Mouse (Mus musculus) erythroblast, embryonic 14.5 days (primary cell): ENCODE measurements around the gene Dalrd3. TPM values are rescaled to one million over a fixed set of nuclear protein-coding genes. Genes with fewer than 3 reads are reported as not detected.

Experiments
- H3K27me3 ChIP-seq: 2 replicates; pipeline ENCODE4 v1.6.1; 2012; ENCODE audit warnings: inconsistent platforms; ENCODE audit not compliant: control insufficient read depth
- H3K36me3 ChIP-seq: 2 replicates; pipeline ENCODE4 v1.6.1; 2012; ENCODE audit warnings: mild to moderate bottlenecking, inconsistent platforms; ENCODE audit not compliant: control insufficient read depth
- H3K4me1 ChIP-seq: 2 replicates; pipeline ENCODE4 v1.6.1; 2012; ENCODE audit warnings: inconsistent platforms; ENCODE audit not compliant: control insufficient read depth
- H3K4me3 ChIP-seq: replicated peaks from 2 replicates; pipeline ENCODE3; 2012; ENCODE audit warnings: moderate library complexity, mild to moderate bottlenecking, inconsistent platforms
- H3K9me3 ChIP-seq: 2 replicates; pipeline ENCODE4 v1.6.1; 2012; ENCODE audit warnings: low read length, inconsistent platforms, mixed read lengths; ENCODE audit not compliant: control insufficient read depth
- GATA1 ChIP-seq: IDR thresholded peaks from 2 replicates; pipeline ENCODE4 v1.6.1; 2012; ENCODE audit warnings: low read length, inconsistent platforms, mixed read lengths
- TAL1 ChIP-seq: IDR thresholded peaks from 3 replicates; pipeline ENCODE4 v1.6.1; 2012; ENCODE audit warnings: low read length, inconsistent platforms, mixed read lengths
- polyA plus RNA-seq: library from polyadenylated mRNA; stranded (reverse); fragments of >175 nt; gene quantifications from 2 replicates; pipeline ENCODE4 v1.2.3, GENCODE M21; 2012

The Dalrd3 gene
- polyA plus RNA-seq, 1 experiment, result 6.0 TPM

GRCm38 (mm10) chr9:108560227-108560841 lies 9.4 kb upstream of the Dalrd3 start, which contains the start of gene Impdh2:
Gene Impdh2 (plus strand): TSS chr9:108560286.
- H3K4me1 ChIP-seq, result peaks cover 48% of the 10 kb centered on the region
- H3K4me3 ChIP-seq, result peak within 1 kb of the TSS; percentile 82
- no peaks in the 10 kb centered on the region for H3K27me3 ChIP-seq
- peaks cover 91% of the 10 kb centered on the region for H3K36me3 ChIP-seq
- TF ChIP-seq TAL1 (no peak), GATA1 (no peak)
- H3K9me3 ChIP-seq, result no peaks in the 10 kb centered on the region

- TF ChIP-seq TAL1 (no peak), GATA1 (no peak)
- H3K9me3 ChIP-seq, result no peaks in the 10 kb centered on the region
- H3K36me3 ChIP-seq, result peaks cover 70% of the 10 kb centered on the region
- H3K4me1 ChIP-seq, result peaks cover 78% of the 10 kb centered on the region
- no peaks in the 10 kb centered on the region for H3K27me3 ChIP-seq
- no peak overlapping the region for H3K4me3 ChIP-seq
Measured at GRCm38 (mm10) chr9:108563671-108564070, 6.0 kb upstream of the Dalrd3 start.

- Histone ChIP-seq H3K9me3 (no peaks in the 10 kb centered on the region), H3K36me3 (peaks cover 66% of the 10 kb centered on the region), H3K27me3 (no peaks in the 10 kb centered on the region), H3K4me1 (peaks cover 82% of the 10 kb centered on the region), H3K4me3 (no peak overlapping the region)
- TF ChIP-seq GATA1 (peak; percentile 56; the same call in 1 of the 2 replicates), TAL1 (no peak)
Measured at GRCm38 (mm10) chr9:108564131-108564530, 5.6 kb upstream of the Dalrd3 start.

GRCm38 (mm10) chr9:108565881-108566814 lies 3.5 kb upstream of the Dalrd3 start:
- no peaks in the 10 kb centered on the region for H3K27me3 ChIP-seq
- TF ChIP-seq TAL1, result no peak
- TF ChIP-seq GATA1, result no peak
- peak overlapping the region; percentile 73 for H3K4me3 ChIP-seq
- H3K9me3 ChIP-seq, result no peaks in the 10 kb centered on the region
- peaks cover 59% of the 10 kb centered on the region for H3K36me3 ChIP-seq
- H3K4me1 ChIP-seq, result peaks cover 89% of the 10 kb centered on the region

- Histone ChIP-seq H3K4me3 (peak within 1 kb of the TSS; percentile 73), H3K36me3 (peaks cover 59% of the 10 kb centered on the region), H3K27me3 (no peaks in the 10 kb centered on the region), H3K9me3 (no peaks in the 10 kb centered on the region), H3K4me1 (peaks cover 87% of the 10 kb centered on the region)
- TF ChIP-seq TAL1 (no peak), GATA1 (no peak)
Measured at GRCm38 (mm10) chr9:108566815-108567776, 2.6 kb upstream of the Dalrd3 start, which contains the start of gene Ndufaf3. Gene Ndufaf3 (minus strand): TSS chr9:108567434.

- Histone ChIP-seq H3K36me3 (peaks cover 59% of the 10 kb centered on the region), H3K4me3 (peak overlapping the region; percentile 73), H3K27me3 (no peaks in the 10 kb centered on the region), H3K9me3 (no peaks in the 10 kb centered on the region), H3K4me1 (peaks cover 82% of the 10 kb centered on the region)
- TF ChIP-seq GATA1 (no peak), TAL1 (no peak)
Measured at GRCm38 (mm10) chr9:108567931-108568419, 1.7 kb upstream of the Dalrd3 start.

- Histone ChIP-seq H3K36me3 (peaks cover 59% of the 10 kb centered on the region), H3K4me1 (peaks cover 78% of the 10 kb centered on the region), H3K4me3 (peak overlapping the region; percentile 73), H3K27me3 (no peaks in the 10 kb centered on the region), H3K9me3 (no peaks in the 10 kb centered on the region)
- TF ChIP-seq GATA1, result no peak
- TF ChIP-seq TAL1, result no peak
Measured at GRCm38 (mm10) chr9:108568511-108568921, 1.2 kb upstream of the Dalrd3 start.

GRCm38 (mm10) chr9:108570207-108570896 lies 666 bp downstream of the Dalrd3 start:
- no peaks in the 10 kb centered on the region for H3K27me3 ChIP-seq
- peaks cover 67% of the 10 kb centered on the region for H3K4me1 ChIP-seq
- no peaks in the 10 kb centered on the region for H3K9me3 ChIP-seq
- TF ChIP-seq TAL1 (no peak), GATA1 (no peak)
- H3K36me3 ChIP-seq, result peaks cover 59% of the 10 kb centered on the region
- peak overlapping the region; percentile 82 for H3K4me3 ChIP-seq
